Mouse (Mus musculus) liver, embryonic 12.5 days (tissue): ENCODE data around the gene Slamf1. TPM values are rescaled to one million over a fixed set of nuclear protein-coding genes. Genes with fewer than 3 reads are reported as not detected.
A peak's percentile ranks its signal among the peaks of the same experiment; 100 is the strongest.

Source experiments
- ATAC-seq: fragments of 200-750 bp; cut with Nextera tagmentation; 2 replicates; pipeline ENCODE4 v1.8.0; 2017; ENCODE audit warnings: moderate number of reproducible peaks, mild to moderate bottlenecking, moderate library complexity
- H3K27ac ChIP-seq: fragments of 300-500 bp; sonication (generic); 2 replicates; pipeline ENCODE4 v1.5.1; 2016; ENCODE audit warnings: mild to moderate bottlenecking
- H3K27me3 ChIP-seq: fragments of 300-500 bp; sonication (generic); replicated peaks from 2 replicates; pipeline ENCODE4 v1.6.1; 2016; ENCODE audit warnings: mild to moderate bottlenecking, moderate library complexity
- H3K36me3 ChIP-seq: fragments of 300-500 bp; sonication (generic); 2 replicates; pipeline ENCODE4 v1.6.1; 2016; ENCODE audit warnings: mild to moderate bottlenecking, moderate library complexity
- H3K4me1 ChIP-seq: fragments of 300-500 bp; sonication (generic); 2 replicates; pipeline ENCODE4 v1.6.1; 2016
- H3K4me2 ChIP-seq: fragments of 300-500 bp; sonication (generic); 2 replicates; pipeline ENCODE4 v1.6.1; 2016; ENCODE audit warnings: mild to moderate bottlenecking, moderate library complexity
- H3K4me3 ChIP-seq: fragments of 300-500 bp; sonication (generic); 2 replicates; pipeline ENCODE4 v1.5.1; 2016; ENCODE audit warnings: mild to moderate bottlenecking, moderate library complexity
- H3K9ac ChIP-seq: fragments of 300-500 bp; sonication (generic); 2 replicates; pipeline ENCODE4 v1.6.1; 2016; ENCODE audit warnings: mild to moderate bottlenecking, moderate library complexity
- H3K9me3 ChIP-seq: fragments of 300-500 bp; sonication (generic); replicated peaks from 2 replicates; pipeline ENCODE4 v1.6.1; 2016; ENCODE audit warnings: mild to moderate bottlenecking, moderate library complexity
- WGBS: fragments of 180-500 bp; shearing (Covaris S2); methylation state at CpG from one replicate; pipeline ENCODE4 v1.1.7; 2016; ENCODE audit not compliant: insufficient replicate concordance; 5-methylcytosine and 5-hydroxymethylcytosine counted together
- polyA plus RNA-seq: library from polyadenylated mRNA; unstranded; fragments of >200 nt; fragmentation: Nextera tagmentation; extraction: Ambion mirVana; gene quantifications from 2 replicates; pipeline ENCODE4 v1.2.1, GENCODE M21; 2016

The Slamf1 gene
- polyA plus RNA-seq, 1 experiment from 2014 or later, result 2.7 TPM

GRCm38 (mm10) chr1:171816991-171817390 is 50.1 kb downstream of the Slamf1 start:
- no peaks in the 10 kb centered on the region for H3K36me3 ChIP-seq
- H3K4me2 ChIP-seq, result no peak overlapping the region
- H3K9ac ChIP-seq, result no peak overlapping the region
- no peak overlapping the region for H3K4me3 ChIP-seq
- no peaks in the 10 kb centered on the region for H3K9me3 ChIP-seq
- WGBS, result 30% methylated on average over 4 of the region's 4 CpGs
- ATAC-seq, result no peak
- no peak overlapping the region for H3K27ac ChIP-seq
- no peaks in the 10 kb centered on the region for H3K4me1 ChIP-seq
- H3K27me3 ChIP-seq, result no peaks in the 10 kb centered on the region

GRCm38 (mm10) chr1:171821331-171821730 is 54.4 kb downstream of the Slamf1 start:
- Histone ChIP-seq H3K4me3 (no peak overlapping the region), H3K4me2 (no peak overlapping the region), H3K9me3 (no peaks in the 10 kb centered on the region), H3K4me1 (no peaks in the 10 kb centered on the region), H3K27me3 (no peaks in the 10 kb centered on the region), H3K27ac (no peak overlapping the region), H3K36me3 (no peaks in the 10 kb centered on the region), H3K9ac (no peak overlapping the region)
- 23% methylated on average over 1 of the region's 1 CpGs for WGBS
- no peak for ATAC-seq

GRCm38 (mm10) chr1:171825462-171825861 is 58.5 kb downstream of the Slamf1 start:
- Histone ChIP-seq H3K4me3 (no peak overlapping the region), H3K4me2 (no peak overlapping the region)
- WGBS, result 41% methylated on average over 4 of the region's 4 CpGs

GRCm38 (mm10) chr1:171826164-171826563 is 59.2 kb downstream of the Slamf1 start:
- Histone ChIP-seq H3K27me3 (no peaks in the 10 kb centered on the region), H3K27ac (no peak overlapping the region), H3K9ac (no peak overlapping the region), H3K4me2 (no peak overlapping the region), H3K36me3 (no peaks in the 10 kb centered on the region), H3K4me3 (no peak overlapping the region), H3K9me3 (no peaks in the 10 kb centered on the region), H3K4me1 (no peaks in the 10 kb centered on the region)
- no peak for ATAC-seq

More at GRCm38 (mm10) chr1:171825462-171825861, 58.5 kb downstream of the Slamf1 start:
- Histone ChIP-seq H3K27ac (no peak overlapping the region), H3K9me3 (no peaks in the 10 kb centered on the region), H3K9ac (no peak overlapping the region), H3K27me3 (no peaks in the 10 kb centered on the region), H3K36me3 (no peaks in the 10 kb centered on the region), H3K4me1 (no peaks in the 10 kb centered on the region)
- no peak for ATAC-seq

- H3K4me3 ChIP-seq, result no peak overlapping the region
- no peak for ATAC-seq
- no peaks in the 10 kb centered on the region for H3K9me3 ChIP-seq
- H3K27ac ChIP-seq, result no peak overlapping the region
- H3K27me3 ChIP-seq, result no peaks in the 10 kb centered on the region
- H3K36me3 ChIP-seq, result no peaks in the 10 kb centered on the region
- H3K4me1 ChIP-seq, result no peaks in the 10 kb centered on the region
- H3K9ac ChIP-seq, result no peak overlapping the region
- no peak overlapping the region for H3K4me2 ChIP-seq
These were observed 60.7 kb downstream of the Slamf1 start for GRCm38 (mm10) chr1:171827674-171828073.

GRCm38 (mm10) chr1:171839488-171839887 is 72.6 kb downstream of the Slamf1 start, which contains the start of gene Cd84:
Gene Cd84 (plus strand): TSS chr1:171839697.
- H3K36me3 ChIP-seq, result no peaks in the 10 kb centered on the region
- 41% methylated on average over 3 of the region's 3 CpGs for WGBS
- peak within 1 kb of the TSS; percentile 13; the same call in 1 of the 2 replicates for H3K4me3 ChIP-seq
- H3K4me2 ChIP-seq, result peak within 1 kb of the TSS; percentile 20; the same call in 1 of the 2 replicates
- no peaks in the 10 kb centered on the region for H3K27me3 ChIP-seq
- no peak within 1 kb of the TSS for H3K9ac ChIP-seq
- H3K9me3 ChIP-seq, result no peaks in the 10 kb centered on the region
- no peak for ATAC-seq
- H3K4me1 ChIP-seq, result no peaks in the 10 kb centered on the region
- no peak within 1 kb of the TSS for H3K27ac ChIP-seq

- whole genome bisulfite sequencing, result 43% methylated on average over 4 of the region's 4 CpGs
- no peak for ATAC-seq
- Histone ChIP-seq H3K36me3 (no peaks in the 10 kb centered on the region), H3K27ac (no peak overlapping the region), H3K4me2 (peak overlapping the region; percentile 20; the same call in 1 of the 2 replicates), H3K9me3 (no peaks in the 10 kb centered on the region), H3K4me1 (peaks cover 5% of the 10 kb centered on the region; the same call in 1 of the 2 replicates), H3K4me3 (peak overlapping the region; percentile 13; the same call in 1 of the 2 replicates), H3K9ac (no peak overlapping the region), H3K27me3 (no peaks in the 10 kb centered on the region)
These were observed 73.6 kb downstream of the Slamf1 start for GRCm38 (mm10) chr1:171840450-171841023.

- H3K27ac ChIP-seq, result no peak overlapping the region
- H3K4me3 ChIP-seq, result no peak overlapping the region
- H3K36me3 ChIP-seq, result no peaks in the 10 kb centered on the region
- 32% methylated on average over 5 of the region's 5 CpGs for WGBS
- ATAC-seq, result no peak
- H3K9me3 ChIP-seq, result no peaks in the 10 kb centered on the region
- peaks cover 5% of the 10 kb centered on the region; the same call in 1 of the 2 replicates for H3K4me1 ChIP-seq
- H3K9ac ChIP-seq, result no peak overlapping the region
- H3K4me2 ChIP-seq, result no peak overlapping the region
- H3K27me3 ChIP-seq, result no peaks in the 10 kb centered on the region
These were observed 78.3 kb downstream of the Slamf1 start for GRCm38 (mm10) chr1:171845035-171845754.

GRCm38 (mm10) chr1:171848201-171848600 is 81.3 kb downstream of the Slamf1 start:
- Histone ChIP-seq H3K36me3 (no peaks in the 10 kb centered on the region), H3K27ac (no peak overlapping the region), H3K4me2 (no peak overlapping the region), H3K27me3 (no peaks in the 10 kb centered on the region), H3K4me3 (no peak overlapping the region), H3K4me1 (peaks cover 5% of the 10 kb centered on the region; the same call in 1 of the 2 replicates), H3K9me3 (no peaks in the 10 kb centered on the region), H3K9ac (no peak overlapping the region)
- ATAC-seq, result no peak

GRCm38 (mm10) chr1:171848757-171849156 is 81.8 kb downstream of the Slamf1 start:
- H3K9me3 ChIP-seq, result no peaks in the 10 kb centered on the region
- no peaks in the 10 kb centered on the region for H3K36me3 ChIP-seq
- no peak overlapping the region for H3K9ac ChIP-seq
- no peak overlapping the region for H3K4me3 ChIP-seq
- 62% methylated on average over 4 of the region's 4 CpGs for WGBS
- no peak for ATAC-seq
- H3K4me1 ChIP-seq, result peaks cover 5% of the 10 kb centered on the region; the same call in 1 of the 2 replicates
- H3K27ac ChIP-seq, result no peak overlapping the region
- no peak overlapping the region for H3K4me2 ChIP-seq
- no peaks in the 10 kb centered on the region for H3K27me3 ChIP-seq

GRCm38 (mm10) chr1:171849454-171849853 is 82.5 kb downstream of the Slamf1 start:
- H3K4me3 ChIP-seq, result no peak overlapping the region
- WGBS, result 26% methylated on average over 5 of the region's 5 CpGs
- no peaks in the 10 kb centered on the region for H3K27me3 ChIP-seq
- H3K4me2 ChIP-seq, result no peak overlapping the region
- H3K9me3 ChIP-seq, result no peaks in the 10 kb centered on the region
- peaks cover 5% of the 10 kb centered on the region; the same call in 1 of the 2 replicates for H3K4me1 ChIP-seq
- no peak for ATAC-seq
- H3K36me3 ChIP-seq, result no peaks in the 10 kb centered on the region
- no peak overlapping the region for H3K9ac ChIP-seq
- H3K27ac ChIP-seq, result 0 out of 2 replicates have a peak overlapping the region, but pooled peaks have one; percentile 30
